Mouse (Mus musculus): Measurements from ENCODE around the gene Lgals4.

Lgals4 gene

DNA sequence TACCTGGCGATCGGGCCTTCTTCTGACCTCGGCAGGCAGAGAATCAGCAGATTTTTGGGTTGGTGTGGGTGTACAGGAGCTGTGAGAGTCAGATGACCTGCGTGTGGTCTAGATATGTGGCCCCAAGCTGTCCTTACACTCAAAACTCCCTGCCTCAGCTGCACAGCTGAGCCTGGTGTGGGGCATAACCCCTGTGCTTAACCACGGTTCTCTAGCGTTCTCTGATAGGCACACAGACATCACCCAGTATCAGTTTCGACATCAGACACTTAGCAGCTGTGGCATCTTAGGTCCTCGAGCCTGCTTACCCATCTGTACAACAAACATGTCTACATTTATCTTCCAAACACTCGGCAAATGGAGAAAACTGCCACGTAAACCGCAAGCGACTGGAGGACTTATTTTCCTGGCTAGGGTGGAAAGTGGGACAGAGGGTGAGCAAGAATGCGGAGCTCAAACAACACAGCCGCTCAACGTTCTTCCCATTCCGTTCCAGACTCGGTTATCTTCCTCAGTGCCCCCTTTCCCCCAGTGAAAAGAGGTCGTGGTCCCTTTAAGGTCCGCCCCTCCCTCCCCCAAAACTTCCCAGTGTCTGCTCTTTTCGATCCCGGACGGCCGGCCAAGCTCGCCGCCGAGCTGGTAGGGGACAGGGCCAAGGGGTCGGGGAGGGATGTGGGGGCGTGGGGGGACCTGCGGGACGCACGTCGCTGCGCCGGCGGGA is 25.3 kb upstream of the Lgals4 start, which contains the start of gene Hnrnpl:
Gene Hnrnpl (plus strand): TSS at position 321 of the 721 bp plus-strand sequence.
- DNase-seq (ENCODE audit: low spot score in 2 of 2), result no peak

DNA sequence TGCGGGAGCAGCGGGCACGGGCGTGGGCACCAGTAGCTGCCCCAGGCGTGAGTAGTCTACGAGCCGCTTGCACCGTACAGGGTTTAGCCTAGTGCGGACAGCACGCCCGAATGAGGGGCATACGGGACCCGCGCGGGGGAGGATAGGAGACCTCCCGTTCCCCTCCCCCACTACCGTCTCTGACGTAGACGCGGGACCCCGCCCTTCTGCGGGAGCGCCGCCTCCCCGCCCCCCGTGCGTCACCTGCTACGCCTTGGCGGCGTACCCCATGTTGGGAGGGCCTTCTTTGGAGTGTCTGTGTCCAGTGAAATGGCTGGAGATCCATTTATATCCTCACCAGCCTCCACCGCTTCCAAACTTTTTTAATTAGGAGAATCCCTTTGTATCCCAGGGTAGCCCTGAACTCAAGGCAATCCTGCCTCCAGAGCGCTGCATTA is 24.7 kb upstream of the Lgals4 start:
- peak; percentile 96 to 97 for DNase-seq (ENCODE audit: low spot score in 2 of 2)

DNA sequence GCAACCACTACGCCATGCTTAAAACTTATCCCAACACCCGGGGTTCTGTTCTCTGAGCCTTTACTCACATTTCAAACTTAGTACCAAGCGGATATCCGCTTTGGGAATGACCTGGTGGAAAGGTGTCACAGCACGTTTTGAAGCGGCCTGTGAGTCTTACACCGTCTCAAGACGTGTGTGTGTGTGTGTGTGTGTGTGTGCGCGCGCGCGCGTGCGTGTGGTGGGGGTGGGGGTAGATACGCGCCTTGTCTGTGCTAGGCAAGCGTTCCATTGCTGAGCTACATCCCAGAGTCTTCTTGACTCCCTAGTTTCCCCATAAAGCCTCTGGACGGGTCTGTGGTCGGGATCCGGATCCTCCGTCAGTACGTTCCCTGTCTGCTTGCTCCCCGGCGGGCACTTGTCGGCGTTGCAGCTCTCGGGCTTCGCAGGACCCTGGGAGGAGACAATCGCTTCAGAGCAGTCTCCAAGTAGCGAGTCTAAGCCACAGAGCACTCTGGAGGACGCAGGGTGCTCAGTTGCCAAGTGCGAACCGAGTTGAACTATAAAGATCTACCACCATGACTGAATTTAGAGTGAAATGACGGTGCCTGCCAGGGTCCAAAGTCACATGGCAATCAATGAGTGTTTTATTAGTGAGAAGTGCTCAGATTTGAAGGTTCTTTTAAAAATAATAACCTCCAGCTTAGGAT is 24.1 kb upstream of the Lgals4 start:
- peak; percentile 78 to 79 for DNase-seq (ENCODE audit: low spot score in 2 of 2)

DNA sequence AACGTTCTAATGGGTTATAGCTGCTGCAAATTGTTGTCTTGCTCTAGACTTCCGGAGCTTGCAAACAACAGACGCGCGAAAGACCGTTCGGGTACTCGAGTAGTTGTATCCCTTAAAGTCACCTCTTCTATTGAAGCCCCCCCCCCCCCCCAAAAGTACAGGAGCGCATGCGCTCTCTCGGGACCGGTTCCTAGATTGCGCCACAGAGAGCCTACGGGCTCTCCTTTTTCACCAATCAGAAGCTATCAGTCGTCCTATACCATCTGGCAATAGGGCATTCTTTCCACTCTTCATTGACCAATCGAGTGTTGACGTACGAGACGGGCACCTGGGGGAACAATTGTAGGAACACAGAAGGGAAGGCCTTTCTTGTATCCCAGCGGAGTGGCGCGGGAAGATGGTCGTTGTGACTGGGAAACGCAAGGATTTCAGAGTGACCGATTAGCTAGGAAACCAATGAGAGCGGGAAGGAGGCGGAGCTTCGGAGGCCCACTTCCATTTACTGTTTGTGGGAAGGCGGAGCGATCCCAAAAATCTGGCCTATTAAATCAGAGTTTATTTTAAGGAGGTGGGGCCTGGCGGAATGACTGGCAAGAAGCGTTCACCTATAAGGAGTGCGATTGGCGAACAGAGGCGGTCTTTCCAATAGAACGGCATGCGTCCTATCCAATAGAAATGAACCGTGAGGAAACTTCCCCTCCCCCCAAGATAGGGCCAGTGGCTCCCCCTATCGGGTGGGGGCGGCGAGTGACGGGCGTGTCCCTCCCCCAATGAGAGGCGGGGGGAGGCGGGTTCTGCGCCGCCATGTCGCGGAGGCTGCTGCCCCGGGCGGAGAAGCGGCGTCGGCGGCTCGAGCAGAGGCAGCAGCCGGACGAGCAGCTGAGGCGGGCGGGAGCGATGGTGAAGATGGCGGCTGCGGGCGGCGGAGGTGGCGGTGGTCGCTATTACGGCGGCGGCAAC is 23.3 kb upstream of the Lgals4 start:
- DNase-seq (ENCODE audit: low spot score in 2 of 2), result peak; percentile 98 to 99

DNA sequence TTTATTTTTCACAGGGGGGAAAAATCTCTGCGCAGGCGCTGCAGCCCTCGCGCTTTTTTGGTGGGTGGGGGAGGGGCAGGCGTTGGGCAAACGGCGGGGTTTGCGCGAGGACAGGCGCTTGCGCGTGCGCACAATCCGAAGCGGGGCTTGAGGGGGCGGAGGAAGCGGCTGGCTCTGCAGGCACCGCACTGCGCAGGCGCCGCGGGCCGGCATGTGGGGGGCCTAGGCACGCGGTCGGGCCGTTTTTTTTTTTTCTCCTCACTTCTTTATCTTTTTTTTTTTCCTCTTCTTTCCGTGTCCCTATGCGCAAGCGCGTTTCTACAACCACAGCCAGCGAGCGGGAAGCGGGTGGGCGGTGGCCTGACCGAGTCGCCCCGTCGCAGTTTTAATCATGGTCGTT is 22.4 kb upstream of the Lgals4 start:
- peak; percentile 95 to 97 for DNase-seq (ENCODE audit: low spot score in 2 of 2)

DNA sequence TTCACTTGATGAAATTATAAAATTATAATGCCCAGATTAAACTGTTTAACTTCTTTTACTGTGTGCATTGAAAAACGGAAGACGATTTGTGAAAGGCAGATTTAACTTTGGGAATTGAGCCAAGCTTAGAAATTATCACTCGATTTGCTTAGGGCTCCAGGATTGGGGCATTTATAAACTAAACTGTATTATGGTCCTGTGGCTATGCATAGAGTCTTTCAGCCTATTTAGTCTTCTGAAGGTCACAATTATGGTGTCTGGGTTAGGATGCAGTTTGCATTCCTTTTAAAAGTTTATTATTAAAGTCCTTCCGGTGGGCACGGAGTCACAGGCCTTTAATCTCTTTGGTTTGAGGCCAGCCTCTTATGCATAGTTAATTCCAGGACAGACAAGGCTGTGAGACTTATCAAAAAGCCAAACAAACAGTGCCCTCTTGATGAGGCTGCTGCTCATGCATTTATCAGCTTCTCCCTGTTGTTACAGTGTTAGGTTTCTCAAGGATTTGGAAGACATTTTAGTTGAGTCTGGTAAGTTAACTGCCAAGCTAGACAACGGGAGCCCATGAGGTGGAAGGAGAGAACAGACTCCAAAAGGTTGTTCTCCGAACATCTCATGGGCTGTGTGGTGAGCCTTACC is 21.9 kb upstream of the Lgals4 start:
- no peak for DNase-seq (ENCODE audit: low spot score in 2 of 2)

DNA sequence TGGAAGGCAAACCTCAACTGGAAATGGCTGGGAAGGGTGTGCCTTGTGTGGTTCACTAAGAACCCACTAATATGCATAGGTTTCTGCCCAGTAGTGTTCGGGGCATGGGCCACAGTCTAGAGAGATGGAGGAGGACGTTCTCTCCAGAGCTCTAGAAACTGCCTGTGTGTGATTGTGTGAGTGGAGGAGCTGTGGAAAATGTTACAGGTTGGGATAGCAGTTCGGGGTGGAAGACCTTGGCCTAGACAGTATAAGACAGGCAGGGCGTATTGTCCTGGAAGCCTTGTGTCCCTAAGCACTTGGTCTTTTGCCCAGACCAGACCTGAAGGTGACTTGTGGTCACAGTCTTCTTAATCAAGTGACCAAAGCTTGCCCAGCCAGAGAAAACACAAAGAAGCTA is 21.2 kb upstream of the Lgals4 start:
- no peak for DNase-seq (ENCODE audit: low spot score in 2 of 2)

DNA sequence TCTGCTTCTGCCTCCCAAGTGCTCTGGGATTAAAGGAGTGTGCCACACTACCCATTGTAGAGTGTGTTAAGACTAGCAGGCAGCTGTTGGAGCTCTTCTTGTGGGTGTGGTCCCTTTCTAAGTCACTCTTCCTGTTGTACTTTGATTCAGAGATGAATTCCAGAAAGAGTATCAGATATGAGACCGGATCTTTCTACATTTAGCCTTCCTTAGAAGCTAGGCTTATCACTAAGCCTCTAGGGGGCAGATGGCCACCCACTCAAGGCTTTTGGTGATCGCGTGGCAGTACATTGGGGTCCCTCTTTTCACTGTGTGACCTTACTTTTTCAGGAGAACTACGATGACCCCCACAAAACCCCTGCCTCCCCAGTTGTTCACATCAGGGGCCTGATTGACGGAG is 20.7 kb upstream of the Lgals4 start:
- DNase-seq (ENCODE audit: low spot score in 2 of 2), result no peak

DNA sequence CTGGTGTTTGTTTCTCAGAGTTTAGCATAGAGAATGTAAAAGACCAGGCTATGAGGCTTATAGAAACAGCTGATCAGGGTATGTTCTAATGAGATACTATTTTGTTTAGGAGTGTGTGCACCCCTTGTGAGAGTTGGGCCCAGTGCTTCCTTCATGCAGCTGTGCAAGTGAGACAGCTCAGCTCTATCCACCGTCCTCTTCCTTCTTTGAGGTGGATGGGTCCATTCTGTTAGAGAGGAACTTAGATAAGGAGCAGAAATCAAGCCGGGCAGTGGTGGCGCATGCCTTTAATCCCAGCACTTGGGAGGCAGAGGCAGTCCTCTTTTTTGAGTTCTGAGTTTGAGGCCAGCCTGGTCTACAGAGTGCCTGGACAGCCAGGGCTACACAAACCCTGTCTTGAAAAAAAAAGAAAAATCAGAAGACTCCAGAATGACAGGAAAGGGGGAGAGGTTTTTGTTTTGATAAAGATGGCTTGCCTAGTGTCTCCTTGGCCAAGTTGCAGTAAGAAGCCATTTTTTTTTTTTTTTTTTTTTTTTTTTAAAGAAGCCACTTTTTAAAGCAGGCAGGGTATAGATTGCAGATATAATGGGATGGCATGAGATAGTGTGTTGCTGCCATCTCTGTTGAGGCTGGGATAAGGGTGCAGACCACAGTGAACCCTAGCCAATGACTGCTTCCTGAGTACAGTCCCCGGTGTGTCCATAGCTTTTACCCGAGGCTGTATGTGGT is 19.2 kb upstream of the Lgals4 start:
- no peak for DNase-seq (ENCODE audit: low spot score in 2 of 2)

DNA sequence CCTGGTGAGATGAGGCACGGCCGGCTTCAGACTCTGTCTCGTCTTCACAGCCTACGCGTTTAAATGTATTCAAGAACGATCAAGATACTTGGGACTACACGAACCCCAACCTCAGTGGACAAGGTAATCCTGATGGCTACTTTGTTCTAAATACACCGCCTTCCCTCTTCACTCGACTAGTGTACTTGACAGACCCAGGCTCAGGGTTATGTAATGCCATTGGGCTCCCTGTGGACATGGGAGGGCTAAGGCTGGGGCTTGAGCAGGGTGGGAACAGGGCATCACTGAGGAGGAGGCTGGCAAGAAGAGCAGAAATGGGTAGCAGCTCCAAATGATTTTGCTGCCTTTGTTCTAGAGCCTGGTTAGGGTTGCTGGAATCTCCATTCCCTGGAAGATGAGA is 18.4 kb upstream of the Lgals4 start:
- DNase-seq (ENCODE audit: low spot score in 2 of 2), result no peak

DNA sequence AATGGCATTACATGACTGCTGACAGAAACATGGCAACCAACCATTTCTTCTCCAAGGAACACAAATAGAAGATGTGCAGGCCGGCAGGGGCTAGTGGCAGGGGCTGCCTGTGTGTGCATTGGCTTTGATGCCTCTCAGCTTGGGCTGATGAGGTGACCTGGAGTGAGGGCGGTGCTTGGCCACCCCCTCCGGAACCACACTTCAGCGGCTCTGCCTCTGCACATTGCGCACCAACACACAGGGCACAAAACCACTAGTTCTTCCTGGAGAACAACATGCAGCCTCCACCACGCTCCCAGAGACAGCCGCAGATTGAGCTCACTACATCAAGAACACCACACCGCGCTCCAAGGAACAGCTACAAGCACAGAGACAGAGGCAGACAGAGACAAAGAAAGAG is 17.5 kb upstream of the Lgals4 start:
- no peak for DNase-seq (ENCODE audit: low spot score in 2 of 2)

DNA sequence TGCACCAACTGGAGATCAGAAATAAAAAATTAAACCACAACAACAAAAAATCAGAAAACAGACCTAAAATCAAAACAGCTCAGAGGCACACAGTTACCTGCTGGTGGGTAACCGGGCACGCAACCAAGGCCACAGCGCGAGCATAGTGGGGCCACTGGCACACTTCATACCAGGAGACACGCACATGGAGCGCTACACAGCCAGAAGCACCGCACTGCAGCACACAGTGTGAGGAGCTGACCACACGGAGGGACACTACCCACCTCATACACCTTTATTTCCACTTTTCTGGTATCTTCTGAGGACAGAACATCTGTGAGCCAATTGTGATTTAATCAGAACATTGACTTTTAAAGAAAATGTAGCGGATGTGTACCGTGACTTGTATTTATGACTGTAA is 16.7 kb upstream of the Lgals4 start:
- no peak for DNase-seq (ENCODE audit: low spot score in 2 of 2)

DNA sequence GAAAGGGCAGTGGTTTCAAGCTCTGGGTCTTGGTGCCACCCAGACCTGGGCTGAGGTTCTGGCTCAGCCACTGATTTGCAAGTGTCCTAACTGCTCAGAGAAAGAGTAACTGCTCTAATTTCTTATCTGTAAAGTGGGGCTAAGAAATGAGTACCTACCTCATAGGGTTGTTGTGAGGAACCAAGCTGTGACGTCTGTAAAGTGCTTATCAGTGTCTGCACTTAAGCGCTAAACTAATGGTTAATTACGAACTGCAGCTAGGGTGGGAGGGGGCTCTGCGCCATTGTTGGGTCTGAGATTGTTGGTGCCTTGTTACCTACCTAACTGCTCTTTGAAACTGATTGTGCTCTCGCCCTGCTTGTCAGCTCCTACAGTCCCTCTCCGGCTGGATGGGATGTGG is 16.1 kb upstream of the Lgals4 start:
- no peak for DNase-seq (ENCODE audit: low spot score in 2 of 2)

DNA sequence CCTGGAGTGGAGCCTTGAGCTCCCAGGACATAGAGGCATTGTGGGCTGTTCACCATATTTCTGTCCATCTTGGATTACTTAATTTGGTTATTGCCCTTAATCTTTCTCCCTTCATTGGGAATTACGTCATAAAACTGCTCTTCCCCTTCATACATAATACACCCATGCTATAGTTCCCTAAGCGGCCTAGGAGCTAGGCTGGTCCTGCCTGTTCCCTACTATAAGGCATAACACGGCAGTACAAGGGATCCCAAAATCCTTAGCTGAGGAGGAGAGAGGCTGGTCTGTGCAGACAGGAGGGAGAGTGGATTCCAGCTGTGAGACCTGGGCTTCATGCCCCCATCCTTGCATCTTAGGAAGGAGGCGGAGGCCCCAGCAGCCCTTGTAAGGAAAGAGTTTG is 15.7 kb upstream of the Lgals4 start:
- no peak for DNase-seq (ENCODE audit: low spot score in 2 of 2)

DNA sequence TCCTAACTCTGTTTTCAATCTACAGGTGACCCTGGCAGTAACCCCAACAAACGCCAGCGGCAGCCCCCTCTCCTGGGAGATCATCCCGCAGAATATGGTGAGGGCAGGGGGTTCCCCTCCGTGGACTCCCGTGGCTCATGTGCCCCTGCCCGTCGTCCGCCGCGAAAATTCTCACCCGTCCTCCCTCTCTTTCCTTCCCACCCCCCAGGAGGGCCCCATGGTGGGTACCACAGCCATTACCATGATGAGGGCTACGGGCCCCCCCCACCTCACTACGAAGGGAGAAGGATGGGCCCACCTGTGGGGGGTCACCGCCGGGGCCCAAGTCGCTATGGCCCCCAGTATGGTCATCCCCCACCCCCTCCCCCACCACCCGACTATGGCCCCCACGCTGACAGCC is 15.2 kb upstream of the Lgals4 start:
- DNase-seq (ENCODE audit: low spot score in 2 of 2), result no peak

DNA sequence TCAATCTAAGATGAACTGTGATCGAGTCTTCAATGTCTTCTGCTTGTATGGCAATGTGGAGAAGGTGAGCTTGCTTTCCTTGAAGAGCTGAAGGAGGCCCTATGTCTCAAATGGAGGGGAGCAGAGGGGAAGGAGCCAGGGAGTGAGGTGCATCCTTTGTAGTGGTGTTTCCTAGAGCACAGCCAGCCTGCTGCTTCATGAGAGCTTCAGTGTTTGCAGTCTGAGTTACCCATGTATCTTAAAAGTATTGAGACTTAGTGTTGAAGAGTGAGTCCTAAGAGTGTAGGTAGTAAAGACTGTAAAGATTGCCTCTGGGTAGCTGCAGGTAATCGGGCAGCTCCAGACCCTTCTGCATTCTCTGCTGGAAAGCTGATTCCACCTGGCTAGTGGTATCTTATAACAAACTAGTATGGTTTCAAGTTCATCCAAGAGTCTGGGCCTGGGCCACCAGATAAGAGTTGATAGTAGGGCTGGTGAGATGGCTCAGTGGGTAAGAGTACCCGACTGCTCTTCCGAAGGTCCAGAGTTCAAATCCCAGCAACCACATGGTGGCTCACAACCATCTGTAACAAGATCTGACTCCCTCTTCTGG is 14.7 kb upstream of the Lgals4 start:
- no peak for DNase-seq (ENCODE audit: low spot score in 2 of 2)

DNA sequence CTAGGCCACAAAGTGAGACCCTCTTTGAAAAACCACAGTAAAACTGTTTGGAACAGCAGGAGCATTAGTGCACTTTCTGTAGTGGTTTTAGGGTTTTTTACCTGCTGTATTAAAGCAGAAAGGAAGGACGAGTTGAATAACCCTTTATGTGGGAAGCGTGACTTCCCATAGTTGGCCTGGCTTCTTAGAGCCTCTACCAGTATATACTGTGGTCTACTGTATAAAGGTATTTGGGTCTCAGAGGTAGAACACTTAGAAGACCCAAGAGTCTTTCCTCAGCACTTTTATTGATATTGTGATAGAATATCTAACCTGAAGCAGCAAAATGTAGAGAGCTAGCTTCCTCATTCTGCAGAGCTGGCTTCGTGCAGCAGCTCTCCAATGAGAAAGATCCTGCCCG is 14.1 kb upstream of the Lgals4 start:
- no peak for DNase-seq (ENCODE audit: low spot score in 2 of 2)

DNA sequence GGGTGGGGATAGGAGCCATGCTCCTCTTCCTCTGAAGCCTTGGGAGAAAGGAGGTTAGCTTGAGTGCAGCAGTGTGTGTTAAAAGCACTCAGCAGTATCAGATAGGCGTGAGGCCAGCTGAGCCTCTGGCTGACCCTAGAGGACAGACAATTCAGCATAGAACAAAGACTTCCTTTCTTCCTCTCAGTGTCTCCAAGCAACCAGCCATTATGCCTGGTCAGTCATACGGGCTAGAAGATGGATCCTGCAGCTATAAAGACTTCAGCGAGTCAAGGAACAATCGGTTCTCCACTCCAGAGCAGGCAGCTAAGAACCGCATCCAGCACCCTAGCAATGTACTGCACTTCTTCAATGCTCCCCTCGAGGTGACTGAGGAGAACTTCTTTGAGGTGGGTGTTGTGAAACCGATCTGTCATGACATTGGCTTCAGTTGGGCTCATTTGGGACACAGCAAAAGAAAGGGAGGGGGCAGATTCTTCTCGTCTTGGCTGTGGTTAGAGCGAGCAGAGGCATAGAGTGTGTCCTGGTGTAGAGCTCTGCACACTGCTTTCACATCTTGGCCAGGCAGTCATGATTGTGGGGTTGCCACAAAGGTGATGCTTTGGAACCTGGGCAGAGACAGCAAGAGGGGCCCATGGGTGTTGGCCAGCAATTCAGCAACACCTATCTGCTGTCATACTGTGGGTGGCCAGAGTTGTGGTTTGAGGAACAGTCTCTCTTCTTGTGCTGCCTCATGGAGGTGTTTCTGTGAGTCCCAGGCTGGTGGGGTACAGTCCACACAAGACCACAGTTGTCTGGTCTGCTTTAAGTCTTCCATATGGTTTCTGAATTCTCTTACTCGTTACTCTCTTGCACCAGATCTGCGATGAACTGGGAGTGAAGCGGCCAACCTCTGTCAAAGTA is 13.0 kb upstream of the Lgals4 start:
- peak in 1 of 2 experiments; percentile 21 for DNase-seq (ENCODE audit: low spot score in 2 of 2)

DNA sequence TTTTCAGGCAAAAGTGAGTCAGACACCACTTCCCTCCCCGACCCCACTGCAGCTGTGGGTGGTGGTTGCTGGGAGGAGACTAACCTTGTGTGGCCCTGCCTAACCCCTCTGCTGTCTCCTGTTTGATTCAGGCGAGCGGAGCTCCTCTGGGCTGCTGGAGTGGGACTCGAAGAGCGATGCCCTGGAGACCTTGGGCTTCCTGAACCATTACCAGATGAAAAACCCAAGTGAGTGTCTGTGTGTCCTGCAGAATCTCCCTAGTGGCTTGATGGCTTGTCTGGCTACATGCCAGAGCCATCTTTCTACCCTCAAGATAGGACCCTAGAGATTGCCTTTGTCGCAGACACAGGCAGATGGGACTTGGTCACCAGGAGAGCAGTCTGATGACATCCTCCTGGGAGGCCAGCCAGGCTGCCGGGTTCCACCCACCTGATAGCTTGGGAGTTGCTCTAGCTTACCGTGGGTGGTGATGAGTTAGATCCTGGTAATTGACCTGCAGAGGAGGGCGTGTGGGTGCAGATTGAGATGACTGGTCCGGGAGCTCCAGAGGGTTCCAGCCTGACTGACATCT is 12.3 kb upstream of the Lgals4 start:
- DNase-seq (ENCODE audit: low spot score in 2 of 2), result peak; percentile 47 to 62

All from right cerebral cortex, postnatal 10 days (tissue).